Mouse (Mus musculus) E14TG2a.4 (cell line): ENCODE measurements at regions not wholly inside any gene's neighbourhood (a gene's known extent, or its start where the extent isn't known, plus 50 kb on each side); places are given as distances from the start of the nearest gene placed in this dataset.

Source experiments
- CTCF ChIP-seq: conservative IDR thresholded peaks from 2 replicates; pipeline ENCODE4 v1.5.1; 2014; ENCODE audit warnings: low read length
- POU5F1 ChIP-seq: IDR thresholded peaks from 2 replicates; pipeline ENCODE4 v1.6.1; 2014; ENCODE audit warnings: low read length, borderline replicate concordance

DNA sequence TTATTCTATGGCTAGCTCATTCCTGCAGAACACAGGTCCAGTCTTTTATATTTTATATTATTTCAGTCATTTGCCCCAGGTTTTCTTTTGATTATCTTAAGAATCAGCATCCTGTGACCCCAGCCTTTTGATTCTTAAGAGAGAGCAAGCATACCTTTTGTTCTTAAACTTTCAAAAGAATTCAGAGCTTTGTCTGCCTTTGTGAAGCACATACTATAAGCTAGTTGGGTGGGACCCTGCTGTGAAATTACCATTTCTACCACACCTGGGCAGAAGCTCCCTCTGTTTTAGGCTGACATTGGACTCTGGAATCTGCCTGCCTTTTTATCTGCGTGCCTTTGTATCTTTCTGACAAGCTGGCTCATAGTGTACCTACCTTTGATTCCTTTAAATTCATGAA, 697.2 kb upstream of the Ncam2 start:
- TF ChIP-seq POU5F1 (no peak), CTCF (no peak)
